Mouse (Mus musculus): ENCODE data around the gene Apol7a. TPM values are rescaled to one million over a fixed set of nuclear protein-coding genes. Genes with fewer than 3 reads are reported as not detected.

The Apol7a gene
- polyA plus RNA-seq, 1 experiment from 2014 or later, result 0.37 TPM

DNA sequence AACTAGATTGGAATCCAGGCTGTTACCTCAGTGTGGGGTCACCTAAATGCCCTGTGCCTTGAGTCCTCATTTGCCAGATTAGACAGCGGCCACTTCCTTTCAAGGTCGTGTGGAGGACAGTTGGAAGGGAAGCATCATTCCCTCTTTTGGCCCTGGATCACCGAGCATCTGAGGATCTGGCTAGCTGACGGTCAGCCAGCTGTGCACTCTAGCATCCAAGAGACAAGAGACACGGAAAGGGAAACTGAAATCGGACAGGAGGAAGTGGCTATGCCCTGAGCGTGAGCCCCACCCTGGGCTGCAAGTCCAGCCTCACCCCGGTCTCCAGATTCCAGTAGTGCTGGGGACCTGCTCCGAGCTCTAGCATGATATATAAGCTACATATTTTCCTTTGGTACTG is 39.4 kb downstream of the Apol7a start:
- H3K4me3 ChIP-seq (ENCODE audit: low read depth, low read length), result no peak overlapping the region
- DNase-seq (ENCODE audit: low spot score) (peak; percentile 38), ATAC-seq (peak; percentile 29; the same call in 1 of the 2 replicates)
- H3K4me2 ChIP-seq (replicated peaks; ENCODE audit: low read depth, low read length), result no peak overlapping the region
- H3K9me3 ChIP-seq (ENCODE audit: low read length), result no peaks in the 10 kb centered on the region
- no peak overlapping the region for H3K9ac ChIP-seq (replicated peaks; ENCODE audit: low read depth)
- 62% methylated on average over 9 of the region's 9 CpGs for WGBS
- H3K27ac ChIP-seq (ENCODE audit: low read length), result no peak overlapping the region
- H3K36me3 ChIP-seq (ENCODE audit: insufficient read depth, low read length), result no peaks in the 10 kb centered on the region
- H3K4me1 ChIP-seq (ENCODE audit: insufficient read depth, low read depth, low read length), result no peaks in the 10 kb centered on the region
- no peaks in the 10 kb centered on the region for H3K27me3 ChIP-seq (replicated peaks; ENCODE audit: insufficient read depth, low read length)
- TF ChIP-seq CTCF (IDR thresholded peaks at IDR 0.05) (no peak), EP300 (IDR thresholded peaks at IDR 0.05) (no peak)

DNA sequence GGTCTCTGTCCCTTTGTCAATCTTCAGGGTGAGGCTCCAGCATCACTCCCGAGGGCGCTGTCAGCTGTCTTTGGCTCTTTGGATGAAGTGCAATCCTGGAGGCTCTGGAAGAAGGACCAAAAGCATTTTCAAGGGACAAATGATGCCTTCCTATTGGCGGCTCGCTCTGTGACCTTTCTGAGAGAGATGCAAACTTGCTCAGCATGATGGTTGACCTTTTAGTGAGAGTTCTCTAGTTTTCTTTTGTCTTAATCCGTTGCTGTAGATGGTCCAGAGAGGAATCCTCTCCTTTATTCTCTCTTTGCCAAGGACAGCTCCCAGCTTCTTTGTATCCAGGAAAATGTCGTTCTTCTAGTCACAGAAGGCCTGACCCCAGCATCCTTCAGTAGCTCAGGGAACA is 39.8 kb downstream of the Apol7a start:
- Histone ChIP-seq H3K36me3 (ENCODE audit: insufficient read depth, low read length) (no peaks in the 10 kb centered on the region), H3K9me3 (ENCODE audit: low read length) (no peaks in the 10 kb centered on the region), H3K27me3 (replicated peaks; ENCODE audit: insufficient read depth, low read length) (no peaks in the 10 kb centered on the region), H3K4me2 (replicated peaks; ENCODE audit: low read depth, low read length) (peak overlapping the region; percentile 48), H3K27ac (ENCODE audit: low read length) (no peak overlapping the region), H3K4me3 (ENCODE audit: low read depth, low read length) (no peak overlapping the region), H3K9ac (replicated peaks; ENCODE audit: low read depth) (no peak overlapping the region), H3K4me1 (ENCODE audit: insufficient read depth, low read depth, low read length) (no peaks in the 10 kb centered on the region)
- TF ChIP-seq CTCF (IDR thresholded peaks at IDR 0.05) (no peak), EP300 (IDR thresholded peaks at IDR 0.05) (no peak)
- ATAC-seq, result peak; percentile 2; the same call in 1 of the 2 replicates
- 35% methylated on average over 6 of the region's 6 CpGs for WGBS
- no peak for DNase-seq (ENCODE audit: low spot score)

DNA sequence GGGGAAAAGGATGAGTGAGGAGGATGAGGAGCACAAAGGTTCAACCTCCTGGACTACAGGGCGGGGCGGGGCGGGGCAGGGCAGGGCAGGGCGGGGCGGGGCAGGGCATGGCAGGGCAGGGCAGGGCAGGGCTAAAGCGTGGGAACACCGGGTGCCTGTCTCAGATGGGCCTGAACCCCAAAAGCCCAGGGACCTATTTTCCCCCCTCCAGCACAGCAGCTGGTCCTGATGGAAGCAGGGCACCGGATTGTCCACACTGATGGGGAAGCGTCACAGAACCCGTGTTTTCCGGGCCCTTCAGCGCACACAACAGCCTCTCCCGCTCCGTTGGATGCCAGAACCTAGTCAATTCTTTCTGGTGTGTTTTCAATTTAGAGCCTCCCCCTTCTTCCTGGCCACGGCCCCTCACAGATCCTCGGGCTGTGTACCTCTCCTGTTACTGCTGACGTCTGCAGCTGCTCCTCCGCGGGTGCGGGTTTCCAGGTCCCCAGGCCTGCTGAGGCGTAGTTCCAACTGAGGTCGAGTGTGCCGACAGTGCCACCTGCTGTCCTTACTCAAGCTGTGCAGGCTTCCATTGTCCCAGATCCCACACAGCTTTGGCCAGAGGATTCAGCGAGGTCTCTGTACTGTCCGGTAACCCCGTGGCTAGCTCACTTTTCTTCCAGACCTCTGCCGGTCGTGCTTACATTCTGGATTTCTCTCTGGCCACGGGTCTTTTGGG is 40.4 kb downstream of the Apol7a start:
- 4% methylated on average over 26 of the region's 29 CpGs for WGBS
- H3K9me3 ChIP-seq (ENCODE audit: low read length), result no peaks in the 10 kb centered on the region
- peak overlapping the region; percentile 48 for H3K4me2 ChIP-seq (replicated peaks; ENCODE audit: low read depth, low read length)
- H3K4me3 ChIP-seq (ENCODE audit: low read depth, low read length), result 0 out of 2 replicates have a peak overlapping the region, but pooled peaks have one; percentile 2
- no peaks in the 10 kb centered on the region for H3K4me1 ChIP-seq (ENCODE audit: insufficient read depth, low read depth, low read length)
- TF ChIP-seq EP300 (IDR thresholded peaks at IDR 0.05), result no peak
- TF ChIP-seq CTCF (IDR thresholded peaks at IDR 0.05), result peak; percentile 97
- ATAC-seq, result peak; percentile 93
- DNase-seq (ENCODE audit: low spot score), result peak; percentile 91
- H3K27ac ChIP-seq (ENCODE audit: low read length), result no peak overlapping the region
- H3K36me3 ChIP-seq (ENCODE audit: insufficient read depth, low read length), result no peaks in the 10 kb centered on the region
- H3K9ac ChIP-seq (replicated peaks; ENCODE audit: low read depth), result no peak overlapping the region
- H3K27me3 ChIP-seq (replicated peaks; ENCODE audit: insufficient read depth, low read length), result no peaks in the 10 kb centered on the region

DNA sequence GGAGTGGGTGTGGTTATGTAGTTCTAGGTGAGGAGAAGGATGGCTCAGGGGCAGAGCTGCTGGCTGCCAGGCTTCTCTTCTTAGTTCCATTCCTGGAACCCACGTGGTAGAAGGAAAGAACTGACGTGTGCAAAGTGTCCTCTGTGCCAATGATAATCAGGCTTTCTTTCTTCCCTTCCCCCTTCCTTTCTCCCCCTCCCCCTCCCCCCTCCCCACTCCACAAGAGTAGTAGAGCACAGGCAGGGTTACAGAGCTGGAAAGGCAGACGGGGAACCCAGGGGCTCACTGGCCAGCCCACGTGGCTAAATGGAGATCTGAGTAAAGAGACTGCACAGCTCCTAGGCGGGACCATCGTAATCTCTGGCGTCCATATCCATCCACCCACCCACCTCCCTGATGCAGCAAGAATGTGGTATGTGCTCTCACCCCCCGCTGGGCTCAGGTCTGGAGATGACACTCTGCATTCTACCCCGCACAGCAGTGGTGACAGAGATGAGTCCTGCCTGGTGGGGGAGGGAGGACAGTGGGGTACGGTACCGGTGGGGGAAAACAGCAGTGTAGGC is 42.6 kb downstream of the Apol7a start:
- no peaks in the 10 kb centered on the region for H3K36me3 ChIP-seq (ENCODE audit: insufficient read depth, low read length)
- WGBS, result 10% methylated on average over 11 of the region's 11 CpGs
- no peak overlapping the region for H3K4me3 ChIP-seq (ENCODE audit: low read depth, low read length)
- no peak overlapping the region for H3K9ac ChIP-seq (replicated peaks; ENCODE audit: low read depth)
- TF ChIP-seq CTCF (IDR thresholded peaks at IDR 0.05), result no peak
- TF ChIP-seq EP300 (IDR thresholded peaks at IDR 0.05), result no peak
- H3K9me3 ChIP-seq (ENCODE audit: low read length), result no peaks in the 10 kb centered on the region
- H3K27ac ChIP-seq (ENCODE audit: low read length), result no peak overlapping the region
- peak overlapping the region; percentile 11; the same call in 1 of the 2 replicates for H3K4me2 ChIP-seq (replicated peaks; ENCODE audit: low read depth, low read length)
- no peaks in the 10 kb centered on the region for H3K4me1 ChIP-seq (ENCODE audit: insufficient read depth, low read depth, low read length)
- no peak for DNase-seq (ENCODE audit: low spot score)
- H3K27me3 ChIP-seq (replicated peaks; ENCODE audit: insufficient read depth, low read length), result no peaks in the 10 kb centered on the region
- no peak for ATAC-seq

DNA sequence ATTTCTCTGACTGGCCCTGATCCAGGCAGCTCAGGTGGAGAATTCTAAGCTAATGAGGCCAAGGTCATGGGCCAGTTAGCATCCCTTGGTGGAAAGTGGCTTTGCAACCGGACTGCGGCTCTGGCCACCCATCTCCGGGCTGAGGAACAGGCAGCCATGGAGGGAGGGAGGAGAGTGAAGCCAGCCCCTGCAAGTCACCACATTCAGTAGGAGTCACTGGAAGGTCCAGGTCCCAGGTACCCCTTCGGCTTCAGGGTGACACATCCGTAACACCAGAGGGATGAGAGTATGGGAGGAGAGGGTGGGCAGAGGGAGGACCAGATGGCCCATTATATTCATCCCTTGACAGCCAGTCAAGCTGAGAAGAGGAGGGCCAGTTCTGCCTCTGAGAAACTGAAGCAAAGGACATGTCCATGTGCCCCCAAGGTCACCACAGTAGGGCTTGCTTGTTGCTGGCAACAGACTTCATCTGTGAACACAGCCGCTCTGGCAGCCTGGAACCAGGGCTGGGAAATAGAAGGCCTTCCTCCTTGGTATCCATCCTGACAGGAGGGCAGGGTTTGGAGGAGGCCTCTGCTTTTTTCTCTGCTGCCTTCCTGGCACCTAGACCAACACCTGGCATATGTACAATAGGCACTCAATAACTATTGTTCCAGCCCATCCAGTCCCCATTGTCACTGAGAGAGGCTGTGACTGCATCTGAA is 43.9 kb downstream of the Apol7a start:
- no peaks in the 10 kb centered on the region for H3K27me3 ChIP-seq (replicated peaks; ENCODE audit: insufficient read depth, low read length)
- no peaks in the 10 kb centered on the region for H3K4me1 ChIP-seq (ENCODE audit: insufficient read depth, low read depth, low read length)
- H3K9ac ChIP-seq (replicated peaks; ENCODE audit: low read depth), result no peak overlapping the region
- 90% methylated on average over 6 of the region's 6 CpGs for WGBS
- TF ChIP-seq EP300 (IDR thresholded peaks at IDR 0.05) (no peak), CTCF (IDR thresholded peaks at IDR 0.05) (no peak)
- no peaks in the 10 kb centered on the region for H3K9me3 ChIP-seq (ENCODE audit: low read length)
- no peaks in the 10 kb centered on the region for H3K36me3 ChIP-seq (ENCODE audit: insufficient read depth, low read length)
- no peak overlapping the region for H3K4me3 ChIP-seq (ENCODE audit: low read depth, low read length)
- H3K4me2 ChIP-seq (replicated peaks; ENCODE audit: low read depth, low read length), result no peak overlapping the region
- no peak overlapping the region for H3K27ac ChIP-seq (ENCODE audit: low read length)
- DNase-seq (ENCODE audit: low spot score) (no peak), ATAC-seq (no peak)

DNA sequence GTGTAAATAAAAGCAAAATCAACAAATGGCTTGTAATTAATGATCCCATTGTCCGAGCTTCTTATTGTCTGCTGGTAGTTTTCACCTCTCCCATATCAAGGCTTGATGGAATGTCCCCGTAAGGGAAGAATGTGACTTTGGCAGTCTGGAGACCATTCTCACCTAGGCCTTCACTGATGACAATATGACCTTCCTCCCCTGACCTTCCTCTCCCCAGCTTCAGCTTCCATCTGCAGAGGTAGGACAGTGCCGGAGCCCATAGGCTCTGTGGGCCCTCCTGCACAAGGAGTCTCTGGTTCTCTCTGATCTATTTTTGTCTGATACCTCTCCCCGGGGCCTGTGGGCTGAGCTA is 44.4 kb downstream of the Apol7a start:
- DNase-seq (ENCODE audit: low spot score) (no peak), ATAC-seq (no peak)
- H3K4me2 ChIP-seq (replicated peaks; ENCODE audit: low read depth, low read length), result no peak overlapping the region
- no peaks in the 10 kb centered on the region for H3K27me3 ChIP-seq (replicated peaks; ENCODE audit: insufficient read depth, low read length)
- H3K9me3 ChIP-seq (ENCODE audit: low read length), result no peaks in the 10 kb centered on the region
- TF ChIP-seq EP300 (IDR thresholded peaks at IDR 0.05) (no peak), CTCF (IDR thresholded peaks at IDR 0.05) (no peak)
- H3K9ac ChIP-seq (replicated peaks; ENCODE audit: low read depth), result no peak overlapping the region
- H3K4me3 ChIP-seq (ENCODE audit: low read depth, low read length), result no peak overlapping the region
- no peaks in the 10 kb centered on the region for H3K36me3 ChIP-seq (ENCODE audit: insufficient read depth, low read length)
- H3K27ac ChIP-seq (ENCODE audit: low read length), result no peak overlapping the region
- no peaks in the 10 kb centered on the region for H3K4me1 ChIP-seq (ENCODE audit: insufficient read depth, low read depth, low read length)
- 50% methylated on average over 4 of the region's 4 CpGs for WGBS

Data from lung, postnatal 0 days (tissue).